Mouse (Mus musculus) MEL (cell line): Measurements from ENCODE around the gene Ifitm10.

Experiments
- CTCF ChIP-seq, 3 experiments: IDR thresholded peaks in 2 of 3; conservative IDR thresholded peaks in 1 of 3; 2 replicates each; pipeline ENCODE4 v1.5.1; 2011 to 2012; ENCODE audit warnings: low read length in 3 of 3, low read depth in 2 of 3, mild to moderate bottlenecking in 2 of 3, improper control_type of control experiment in 1 of 3, inconsistent platforms in 1 of 3, mixed read lengths in 1 of 3, moderate library complexity in 1 of 3; ENCODE audit not compliant: control insufficient read depth in 1 of 3, insufficient read depth in 1 of 3, poor library complexity in 1 of 3, severe bottlenecking in 1 of 3
- EP300 ChIP-seq, 2 experiments: IDR thresholded peaks; 2 replicates each; pipeline ENCODE4 v1.6.1; 2011; ENCODE audit warnings: improper control_type of control experiment in 2 of 2, low read length in 2 of 2, low read depth in 1 of 2, mild to moderate bottlenecking in 1 of 2
- GATA1 ChIP-seq: IDR thresholded peaks from 2 replicates; pipeline ENCODE4 v1.6.1; 2011; ENCODE audit warnings: low read depth, low read length, improper control_type of control experiment
- KAT2A ChIP-seq: conservative IDR thresholded peaks from 2 replicates; pipeline ENCODE4 v1.6.1; 2012; ENCODE audit warnings: low read depth, low read length, improper control_type of control experiment, inconsistent platforms
- MEF2A ChIP-seq: IDR thresholded peaks from 2 replicates; pipeline ENCODE4 v1.6.1; 2014; ENCODE audit warnings: low read depth, mild to moderate bottlenecking, inconsistent platforms, low read length, improper control_type of control experiment; ENCODE audit not compliant: poor library complexity, insufficient replicate concordance, severe bottlenecking; ENCODE audit errors: extremely low read depth
- MYC ChIP-seq: IDR thresholded peaks from 2 replicates; pipeline ENCODE4 v1.6.1; 2011; ENCODE audit warnings: low read depth, mild to moderate bottlenecking, low read length, improper control_type of control experiment, moderate library complexity
- POLR2A ChIP-seq, 2 experiments: IDR thresholded peaks; 2 replicates each; pipeline ENCODE4 v1.6.1; 2011 to 2012; ENCODE audit warnings: low read length in 2 of 2, mild to moderate bottlenecking in 2 of 2, control low read depth in 1 of 2, improper control_type of control experiment in 1 of 2, low read depth in 1 of 2, moderate library complexity in 1 of 2; ENCODE audit not compliant: control insufficient read depth in 1 of 2, insufficient read depth in 1 of 2, poor library complexity in 1 of 2
- SIN3A ChIP-seq: IDR thresholded peaks from 2 replicates; pipeline ENCODE4 v1.6.1; 2012; ENCODE audit warnings: low read length, improper control_type of control experiment, inconsistent platforms
- TBP ChIP-seq: IDR thresholded peaks from 2 replicates; pipeline ENCODE4 v1.8.0; 2011; ENCODE audit warnings: low read depth, low read length, improper control_type of control experiment
- ZNF384 ChIP-seq: IDR thresholded peaks from 2 replicates; pipeline ENCODE4 v1.6.1; 2012; ENCODE audit warnings: low read depth, mild to moderate bottlenecking, inconsistent platforms, low read length, improper control_type of control experiment

DNA sequence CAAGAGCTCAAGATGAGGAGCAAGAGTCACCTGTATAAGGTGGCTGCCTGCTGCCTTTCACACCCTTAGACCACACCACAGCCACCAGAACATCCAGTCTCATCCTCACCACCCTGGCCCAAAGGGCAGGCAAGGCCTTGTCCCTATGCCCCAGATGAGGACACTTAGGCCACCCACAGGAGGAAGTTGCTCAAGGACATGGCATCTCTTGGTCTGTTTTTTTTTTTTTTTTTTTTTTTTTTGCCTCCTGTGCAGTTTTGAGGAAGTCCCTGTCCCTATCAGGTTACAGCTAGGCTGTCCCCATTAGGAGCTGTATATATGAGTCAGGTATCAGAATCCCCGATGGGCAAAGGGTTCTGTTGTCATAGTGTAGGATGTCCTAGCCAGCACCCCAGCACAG lies 25.7 kb upstream of the Ifitm10 start:
- peak; percentile 27; the same call in 1 of the 2 replicates for TF ChIP-seq GATA1
- no peak for TF ChIP-seq POLR2A (IDR thresholded peaks at IDR 0.05; ENCODE audit: control insufficient read depth in 1 of 2, insufficient read depth in 1 of 2, low read depth in 1 of 2, low read length in 2 of 2, poor library complexity in 1 of 2)
- TF ChIP-seq CTCF (IDR thresholded peaks at IDR 0.05 in 2 of 3, conservative IDR thresholded peaks at IDR 0.05 in 1 of 3; ENCODE audit: control insufficient read depth in 1 of 3, insufficient read depth in 1 of 3, low read depth in 2 of 3, low read length in 3 of 3, poor library complexity in 1 of 3, severe bottlenecking in 1 of 3), result no peak
- no peak for TF ChIP-seq MEF2A
- TF ChIP-seq KAT2A, result no peak
- TF ChIP-seq ZNF384, result peak; percentile 100
- TF ChIP-seq MYC, result no peak
- no peak; the same call in 1 of the 2 replicates for TF ChIP-seq SIN3A
- TF ChIP-seq TBP, result no peak
- TF ChIP-seq EP300 (IDR thresholded peaks at IDR 0.05; ENCODE audit: low read depth in 1 of 2, low read length in 2 of 2), result peak; percentile 36 to 81; a peak in 3 of 4 replicates
